Comparison of ENCODE assay signal across 9 mouse cellular contexts in genomic region chr6:114345156-114345555, GRCm38 (mm10). TPM values are rescaled to one million over a fixed set of nuclear protein-coding genes. Genes with fewer than 3 reads are reported as not detected.
DNase-seq lines count a peak whose midpoint lies in the region; ATAC-seq and TF ChIP-seq lines count a peak whose summit lies in the region.
"Had no signal": no experiment of that assay in that cellular context is flagged by ENCODE, and none has a peak within 500 bp of the region (broad histone marks: within the 10 kb centered on the region; RNA-seq: fewer than 3 reads in every experiment).

No protein-coding gene starts in this region.

- no peak overlapping the region for H3K4me3 ChIP-seq in CH12.LX (replicated peaks in 1 of 3; ENCODE audit: low read depth in 2 of 3, low read length in 2 of 3, poor library complexity in 1 of 3)
- no peak overlapping the region for H3K4me3 ChIP-seq in cerebellum, adult 2 months (replicated peaks; ENCODE audit: insufficient read depth, low read depth, low read length)
- H3K4me3 ChIP-seq: heart, embryonic 13.5 days had no signal

- dilution Hi-C loops in CH12.LX (cut with MboI; ENCODE audit: extremely low pct_ligation_motif_present, extremely low pct_unique_long_range_greater_than_20kb, low sequenced_read_pairs) = no loop called here

- ATAC-seq in cerebellum, adult (ENCODE audit: insufficient number of reproducible peaks, low FRiP score, low TSS enrichment) = no peak
- peak; percentile 66 for ATAC-seq in granulocyte monocyte progenitor cell, adult 5-6 weeks (replicated peaks; ENCODE audit: poor library complexity, severe bottlenecking)
- ATAC-seq in megakaryocyte progenitor cell, adult 5-6 weeks (replicated peaks; ENCODE audit: poor library complexity) = peak; percentile 63

- in situ Hi-C loops in CH12.LX (cut with MboI; ENCODE audit: low pct_ligation_motif_present, low pct_unique_long_range_greater_than_20kb, low sequenced_read_pairs) = loop anchor here (25.0 kb wide), 1 partner anchor 342 kb away; no protein-coding TSS in a partner anchor

- WGBS in cerebellum, adult 2 months = 38% methylated on average over 4 of the region's 4 CpGs

- H3K4me1 ChIP-seq in CH12.LX (ENCODE audit: control insufficient read depth in 1 of 2, insufficient read depth in 2 of 2) = 0 out of 4 replicates have a peak, but pooled peaks cover 0 to 4% of the 10 kb centered on the region in 2 experiments
- no peaks in the 10 kb centered on the region for H3K4me1 ChIP-seq in cerebellum, adult 2 months (ENCODE audit: control insufficient read depth, insufficient read depth, low read length)
- H3K4me1 ChIP-seq: heart, embryonic 13.5 days had no signal

- peak; percentile 31 for DNase-seq in cerebellum, adult 11 months
- peak; percentile 21 for DNase-seq in CH12.LX (ENCODE audit: extremely low read depth)
- DNase-seq in cerebellum, adult 2 months = peak; percentile 28 to 55
- peak; percentile 29 to 71 for DNase-seq in layer of hippocampus, adult 18-20 months (ENCODE audit: low spot score in 2 of 2)
- DNase-seq in splenic B cell, adult 2 months (ENCODE audit: low read depth, low spot score) = peak; percentile 24

- TF ChIP-seq RAD21 in CH12.LX (IDR thresholded peaks at IDR 0.05; ENCODE audit: low read depth, low read length) = peak; percentile 52

- H3K9ac ChIP-seq in CH12.LX (ENCODE audit: insufficient read depth, low read depth) = no peak overlapping the region
- H3K9ac ChIP-seq: heart, embryonic 13.5 days had no signal

- TF ChIP-seq POLR2A in CH12.LX (IDR thresholded peaks at IDR 0.05; ENCODE audit: low read depth, low read length) = no peak
- no peak for TF ChIP-seq POLR2A in cerebellum, adult 2 months (IDR thresholded peaks at IDR 0.05; ENCODE audit: borderline replicate concordance, insufficient read depth, low read length)

- no peak for TF ChIP-seq EP300 in CH12.LX (IDR thresholded peaks at IDR 0.05; ENCODE audit: low read length)

- no peaks in the 10 kb centered on the region for H3K79me2 ChIP-seq in CH12.LX (replicated peaks; ENCODE audit: control insufficient read depth, extremely low read depth, insufficient read depth, poor library complexity, severe bottlenecking)

- peak; percentile 43 to 75; a peak in 3 of 4 replicates for TF ChIP-seq CTCF in CH12.LX (conservative IDR thresholded peaks at IDR 0.05 in 1 of 2, IDR thresholded peaks at IDR 0.05 in 1 of 2; ENCODE audit: low read depth in 2 of 2, low read length in 2 of 2)
- TF ChIP-seq CTCF in cerebellum, adult 2 months (IDR thresholded peaks at IDR 0.05; ENCODE audit: borderline replicate concordance, insufficient read depth, low read depth, low read length) = peak; percentile 86

- no peaks in the 10 kb centered on the region for H3K36me3 ChIP-seq in CH12.LX (replicated peaks in 1 of 2; ENCODE audit: control insufficient read depth in 1 of 2, insufficient read depth in 1 of 2, low read length in 1 of 2)
- no peaks in the 10 kb centered on the region for H3K36me3 ChIP-seq in splenic B cell, adult 2 months (ENCODE audit: control insufficient read depth, insufficient read depth, low read length, poor library complexity, severe bottlenecking)
- H3K36me3 ChIP-seq: heart, embryonic 13.5 days had no signal

- H3K9me3 ChIP-seq in CH12.LX (replicated peaks; ENCODE audit: low read length) = no peaks in the 10 kb centered on the region
- H3K9me3 ChIP-seq: heart, embryonic 13.5 days had no signal

- H3K4me2 ChIP-seq in CH12.LX (ENCODE audit: insufficient read depth, low read depth, poor library complexity, severe bottlenecking) = no peak overlapping the region
- H3K4me2 ChIP-seq: heart, embryonic 13.5 days had no signal

- H3K27ac ChIP-seq in CH12.LX (ENCODE audit: insufficient read depth, low read depth) = no peak overlapping the region
- no peak overlapping the region for H3K27ac ChIP-seq in cerebellum, adult 2 months (ENCODE audit: insufficient read depth, low read length)
- H3K27ac ChIP-seq: heart, embryonic 13.5 days had no signal

- H3K27me3 ChIP-seq in CH12.LX (replicated peaks) = peaks cover 68% of the 10 kb centered on the region
- no peaks in the 10 kb centered on the region for H3K27me3 ChIP-seq in cerebellum, adult 2 months (ENCODE audit: control insufficient read depth, insufficient read depth, low read length)
- H3K27me3 ChIP-seq in splenic B cell, adult 2 months (ENCODE audit: control insufficient read depth, insufficient read depth, low read length, poor library complexity, severe bottlenecking) = no peaks in the 10 kb centered on the region

TF ChIP-seq in CH12.LX, 34 proteins besides CTCF, POLR2A, EP300 and RAD21:
- TF ChIP-seq MYC (IDR thresholded peaks at IDR 0.05; ENCODE audit: low read depth, low read length) = no peak
- TF ChIP-seq SMC3 (IDR thresholded peaks at IDR 0.05; ENCODE audit: low read depth, low read length) = peak; percentile 64

RNA-seq across cellular contexts. Expression of gene Hrh1, which starts 52.6 kb away (rescaled TPM):
- not detected in 2 replicates for total RNA-seq in CH12.LX (2012; rRNA removed)
- not detected in 2 replicates for total RNA-seq in CH12.LX (2014; rRNA removed)
- not detected in 2 replicates for polyA plus RNA-seq in CH12.LX (2012; ENCODE audit: insufficient read length, low read depth)
- 7.4 and 8.1 TPM in 2 replicates for polyA plus RNA-seq in cerebellum, adult 2 months (2012; rRNA removed)
- not detected in 2 replicates for total RNA-seq in granulocyte monocyte progenitor cell, adult 5-6 weeks (2014; fragmentation: Nextera tagmentation)
- total RNA-seq in granulocyte monocyte progenitor cell, adult 5-6 weeks (2017) = not detected in 2 replicates
- 1 to 10 TPM; 5.1 to 6.0 TPM for total RNA-seq in layer of hippocampus, adult 18-20 months (2021)
- total RNA-seq in megakaryocyte progenitor cell, adult 5-6 weeks (2015) = 0.17 TPM in 1 of 2 replicates, not detected in the other
- total RNA-seq in megakaryocyte progenitor cell, adult 5-6 weeks (2017) = 0.17 TPM in 1 of 2 replicates, not detected in the other
- polyA plus RNA-seq: heart, embryonic 13.5 days had no signal

Comparison
In these comparisons a context has a peak if more than half of its experiments do, and no peak if none do; other contexts are left out.
1. RNA of gene Hrh1, which starts 52.6 kb away (total RNA-seq): 5.1 to 6.0 TPM in layer of hippocampus, adult 18-20 months; not detected in CH12.LX, not detected in granulocyte monocyte progenitor cell, adult 5-6 weeks and 0.17 TPM in megakaryocyte progenitor cell, adult 5-6 weeks; every median in the first group is over 4 times any median in the second.
2. Peak in every context shown above with its lines, with median percentiles within 50 percentile points of each other: DNase-seq.